Mouse (Mus musculus): ENCODE measurements around the gene Tldc1.

DNA sequence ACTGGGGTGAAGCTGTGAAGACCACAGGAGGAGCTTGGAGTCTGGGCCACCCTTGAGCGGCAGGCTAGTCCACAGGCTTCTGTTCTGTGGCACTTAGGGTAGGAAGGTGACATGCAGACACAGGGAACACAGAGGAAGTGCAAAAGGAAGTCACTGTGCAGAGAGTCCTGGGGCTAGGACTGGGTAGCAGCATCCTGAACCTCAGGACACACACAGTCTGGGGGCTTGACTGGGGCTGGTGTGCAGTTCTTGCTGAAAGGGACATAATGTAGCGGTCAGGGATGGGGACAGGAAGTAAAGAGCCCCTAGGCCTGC is 22.1 kb downstream of the Tldc1 start:
- TF ChIP-seq CTCF (IDR thresholded peaks at IDR 0.05; ENCODE audit: low read depth, low read length) (no peak), POLR2AphosphoS5 (IDR thresholded peaks at IDR 0.05; ENCODE audit: insufficient replicate concordance, low read depth, low read length) (no peak), GATA2 (IDR thresholded peaks at IDR 0.05; ENCODE audit: borderline replicate concordance, low read depth, low read length) (no peak)

All from G1E (cell line).